Mouse (Mus musculus) B cell, adult 2 months (primary cell): ENCODE data around the gene Gm21985.
"Not testable (repeated sequence)": the region's sequence is repeated elsewhere in the genome, so short reads cannot be mapped to it uniquely, and the experiment has no call there.

Experiments used
- DNase-seq, 2 experiments: peaks; one replicate each; pipeline ENCODE4 v3.0.0; 2022

The Gm21985 gene

DNA sequence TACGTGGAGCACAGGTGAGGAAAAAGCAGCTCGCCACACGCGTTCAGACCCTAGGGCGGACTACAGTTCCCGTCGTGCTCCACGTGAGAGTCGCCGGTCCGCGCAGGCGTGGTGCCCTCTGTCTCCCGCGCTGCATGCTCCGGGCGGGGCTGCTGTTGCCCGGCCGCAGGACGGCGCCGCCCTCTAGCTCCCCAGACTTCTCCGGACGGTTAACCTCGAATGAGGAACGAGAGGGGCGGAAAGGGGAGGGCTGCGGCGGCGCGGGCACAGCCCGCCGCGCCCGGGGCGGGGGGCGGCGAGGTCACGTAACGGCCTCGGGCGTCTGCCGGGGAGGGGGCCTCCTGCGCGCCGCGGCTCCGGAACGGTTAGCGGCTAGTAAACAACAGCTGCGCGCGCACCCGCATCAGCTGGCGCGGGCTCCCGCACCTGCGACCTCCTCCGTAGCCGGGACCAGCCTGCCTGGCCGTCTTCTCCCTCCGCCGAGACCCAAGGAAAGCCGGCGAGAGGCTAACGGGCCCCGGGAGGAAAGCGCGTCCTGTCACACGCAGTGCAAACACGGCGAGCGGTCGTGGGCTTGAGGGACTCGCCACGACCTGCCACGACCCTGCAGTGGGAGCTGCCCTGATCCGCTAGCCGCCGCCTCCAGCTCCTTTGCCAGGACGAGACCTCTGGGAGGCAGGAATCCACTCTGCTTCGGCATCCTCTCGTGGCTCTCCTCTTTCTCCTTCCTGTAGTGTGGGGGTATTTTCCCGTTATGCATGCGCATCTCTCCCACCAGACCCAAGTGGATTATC, 469 bp upstream of the Gm21985 start, which contains the start of gene Slc12a6:
TSS of gene Slc12a6 (plus strand) at position 378 of the 794 bp plus-strand sequence.
- peak; percentile 93 to 94 for DNase-seq

DNA sequence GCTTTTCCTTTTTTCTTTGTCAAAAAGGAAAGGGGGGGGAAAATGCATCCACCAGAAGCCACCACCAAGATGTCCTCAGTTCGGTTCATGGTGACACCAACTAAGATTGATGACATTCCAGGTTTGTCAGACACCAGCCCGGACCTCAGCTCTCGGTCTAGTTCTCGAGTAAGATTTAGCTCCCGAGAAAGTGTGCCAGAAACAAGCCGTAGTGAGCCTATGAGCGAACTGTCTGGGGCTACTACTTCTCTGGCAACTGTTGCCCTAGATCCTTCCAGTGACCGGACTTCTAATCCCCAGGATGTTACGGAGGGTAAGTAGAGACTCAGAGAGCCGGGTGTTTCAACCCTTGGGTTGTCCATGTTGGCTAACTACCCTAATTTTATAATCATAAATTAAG, 666 bp downstream of the Gm21985 start:
- DNase-seq = peak; percentile 54 to 58

DNA sequence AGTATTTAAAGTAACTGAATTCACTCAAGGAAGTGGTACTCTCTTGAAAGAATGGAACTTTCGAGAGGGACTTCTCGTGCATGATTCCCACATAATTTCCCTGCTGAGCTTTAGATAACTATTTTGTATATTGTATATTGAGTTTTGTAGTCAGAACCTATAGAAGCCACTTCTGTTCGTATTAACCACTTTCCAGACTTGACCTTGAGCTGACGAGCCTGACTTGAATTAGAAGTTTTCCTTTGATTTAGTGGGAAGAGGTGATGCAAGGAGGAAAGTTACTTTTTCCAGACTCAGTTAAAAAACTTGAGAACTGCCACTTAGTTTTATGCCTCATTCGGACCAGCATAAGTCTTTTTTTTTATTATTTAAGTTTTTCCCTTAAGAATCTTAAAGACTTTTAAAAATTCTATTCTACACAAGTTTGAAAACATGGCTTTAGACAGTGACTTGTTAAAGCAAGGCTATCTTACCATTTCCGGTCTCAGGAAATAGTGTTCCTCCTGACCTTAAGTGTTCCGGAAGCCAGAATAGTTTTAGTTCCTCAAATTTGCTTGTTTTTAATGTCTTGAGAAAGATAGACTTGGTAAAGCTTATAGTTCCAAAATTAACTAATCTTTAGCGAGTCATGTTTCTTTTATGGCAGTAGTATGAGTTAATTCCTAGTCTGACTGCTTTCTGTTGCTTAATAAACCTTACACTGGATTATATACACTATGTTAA, 1.6 kb downstream of the Gm21985 start:
- DNase-seq = peak in 1 of 2 experiments; percentile 47

DNA sequence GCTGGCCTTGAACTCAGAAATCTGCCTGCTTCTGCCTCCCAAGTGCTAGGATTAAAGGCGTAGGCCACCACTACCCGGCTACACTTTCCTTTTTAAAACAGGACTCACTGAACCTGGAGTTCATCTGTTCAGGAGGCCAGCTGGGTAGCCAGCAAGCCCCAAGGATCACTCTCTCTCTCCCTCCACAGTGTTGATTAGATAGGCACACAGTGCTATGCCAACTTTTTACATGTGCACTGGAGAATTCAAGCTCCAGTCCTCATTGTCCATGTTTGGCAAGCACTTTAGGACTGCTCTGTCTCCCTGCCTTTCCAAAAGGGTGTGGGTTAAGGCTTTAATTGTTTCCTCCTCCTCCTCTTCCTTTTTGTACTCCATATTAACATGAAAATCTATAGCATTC, 3.9 kb downstream of the Gm21985 start:
- DNase-seq = no peak

DNA sequence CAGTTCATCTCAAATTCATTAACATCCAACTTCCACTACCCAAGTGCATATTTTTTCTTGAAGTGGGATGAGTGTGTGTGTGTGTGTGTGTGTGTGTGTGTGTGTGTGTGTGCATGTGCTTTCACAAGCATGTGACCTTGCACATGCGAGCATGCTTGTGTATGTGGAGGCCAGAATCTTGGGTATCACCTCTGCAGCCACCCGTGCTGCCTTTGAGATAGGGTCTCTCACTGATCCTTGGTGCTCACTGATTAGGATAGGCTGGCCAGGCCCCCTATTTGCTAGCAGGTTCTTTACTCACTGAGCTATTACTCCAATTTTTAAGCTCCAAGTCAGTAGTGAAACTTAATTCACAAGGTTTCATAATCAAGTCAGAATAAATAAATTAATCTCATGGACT, 6.8 kb downstream of the Gm21985 start:
- no peak for DNase-seq

DNA sequence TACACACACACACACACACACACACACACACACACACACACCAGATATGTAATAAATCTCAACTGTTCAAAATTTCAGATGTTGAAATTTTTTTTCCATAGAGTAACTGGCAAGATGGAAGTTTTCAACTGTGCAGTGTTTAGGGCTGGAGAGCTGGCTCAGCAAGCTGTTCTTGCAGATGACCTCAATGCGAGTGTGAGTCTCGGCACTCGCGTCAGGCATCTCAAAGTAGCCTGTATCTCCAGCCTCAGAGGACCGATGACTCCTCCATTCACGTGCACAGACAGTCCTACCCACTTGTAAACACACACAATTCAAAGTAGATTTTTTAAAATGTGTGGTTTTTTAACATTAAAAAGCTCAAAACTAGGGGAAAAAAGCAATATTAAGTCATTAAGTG, 7.4 kb downstream of the Gm21985 start:
- DNase-seq = no peak

DNA sequence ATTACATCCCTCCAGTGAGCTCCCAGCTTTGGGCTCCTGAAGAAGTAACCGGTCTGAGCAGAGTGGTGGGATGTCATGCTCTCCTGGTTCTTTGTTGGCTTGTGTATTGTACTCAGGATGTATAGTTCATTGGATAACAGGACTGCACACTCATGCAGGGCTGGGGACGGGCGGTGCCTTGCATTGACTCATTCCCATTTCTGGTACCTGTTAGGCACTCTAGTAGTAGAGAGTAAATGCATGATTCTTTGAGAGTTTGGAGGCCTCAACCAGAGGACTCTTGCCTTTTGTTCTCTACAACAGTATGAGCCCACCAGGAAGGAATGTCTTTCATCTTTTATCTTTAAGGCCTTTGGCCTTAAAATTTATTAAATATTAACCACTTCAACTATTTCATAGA, 10.8 kb downstream of the Gm21985 start:
- no peak for DNase-seq

DNA sequence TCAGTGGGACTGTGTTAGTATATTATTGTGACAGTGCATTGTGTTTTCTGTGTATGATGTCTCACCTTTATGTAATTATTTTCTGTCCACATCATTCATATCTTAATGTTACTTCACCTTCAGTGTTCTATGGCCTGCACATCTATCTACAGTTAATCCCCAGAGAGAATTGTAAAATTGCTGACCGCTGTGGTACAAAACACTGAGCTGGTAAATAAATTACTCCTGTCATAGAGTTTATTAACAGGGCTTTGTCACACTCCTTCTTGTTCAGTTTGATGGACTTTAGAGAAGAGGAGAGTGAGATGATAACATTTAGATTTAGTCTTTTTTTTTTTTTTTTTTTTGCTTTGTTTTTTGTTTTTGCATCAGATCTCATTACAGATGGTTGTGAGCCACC, 16.7 kb downstream of the Gm21985 start:
- no peak for DNase-seq

DNA sequence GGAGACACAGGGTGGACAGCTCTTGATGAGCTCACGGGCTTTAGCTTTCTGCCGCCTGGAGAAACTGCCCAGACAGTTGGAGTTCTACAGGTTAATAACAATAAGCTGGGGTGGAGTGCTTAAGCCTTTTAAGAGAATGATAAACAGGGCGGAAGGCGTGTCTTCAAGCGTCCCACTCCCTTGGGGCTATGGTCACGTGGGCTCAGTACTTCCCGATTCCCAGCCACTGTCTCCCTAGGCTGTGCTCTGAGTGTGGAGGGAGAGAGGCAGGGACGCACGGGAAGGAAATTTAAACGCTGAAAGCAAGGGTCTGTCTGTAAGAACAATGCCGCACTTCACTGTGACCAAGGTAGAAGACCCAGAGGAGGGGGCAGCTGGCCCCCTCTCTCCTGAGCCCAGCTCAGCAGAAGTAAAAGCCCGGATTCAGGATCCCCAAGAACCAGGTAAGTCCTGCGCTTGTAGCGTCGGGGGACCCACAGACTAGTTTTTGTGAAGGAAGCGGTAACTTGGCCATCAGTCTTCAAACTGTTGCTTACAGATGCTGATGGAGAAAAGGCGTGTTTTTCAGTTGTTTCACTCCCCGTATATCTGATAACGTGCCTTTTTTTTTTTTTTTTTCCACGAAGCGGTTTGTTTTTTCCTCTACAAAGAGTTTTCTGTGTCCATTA, 18.4 kb downstream of the Gm21985 start:
- no peak for DNase-seq

DNA sequence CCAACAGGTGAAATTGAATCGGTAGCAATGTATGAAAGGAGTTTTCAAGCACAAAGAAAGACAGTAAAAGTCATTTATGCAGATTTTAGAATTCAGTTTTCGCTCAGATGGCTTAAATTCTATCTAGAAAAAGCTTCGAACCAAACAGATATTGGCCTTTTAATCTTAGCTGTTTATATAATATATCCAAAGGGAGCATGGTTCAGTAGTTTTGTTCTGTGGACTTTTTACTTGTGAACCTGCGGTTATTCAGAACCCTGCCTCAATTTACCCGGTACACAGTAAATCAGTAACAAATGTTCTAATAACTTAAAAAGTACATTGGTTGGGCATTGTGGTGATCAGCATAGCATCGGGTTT, 18.9 kb downstream of the Gm21985 start:
- no peak for DNase-seq

DNA sequence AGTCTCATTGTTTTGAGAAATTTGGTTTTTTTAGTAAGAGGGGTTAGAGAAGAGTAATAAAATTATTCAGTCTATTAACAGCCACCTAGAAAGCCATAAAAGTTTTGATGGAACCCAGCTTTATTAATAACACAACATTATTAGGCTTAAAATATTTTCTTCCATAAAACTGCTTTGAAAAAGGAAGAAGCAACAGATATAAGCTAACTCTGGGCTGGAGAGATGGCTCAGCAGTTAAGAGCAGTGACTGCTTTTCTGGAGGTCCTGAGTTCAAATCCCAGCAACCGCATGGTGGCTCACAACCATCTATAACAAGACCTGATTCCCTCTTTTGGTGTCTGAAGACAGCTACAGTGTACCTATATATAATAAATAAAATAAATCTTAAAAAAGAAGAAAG, 19.9 kb downstream of the Gm21985 start:
- not testable (repeated sequence) for DNase-seq

DNA sequence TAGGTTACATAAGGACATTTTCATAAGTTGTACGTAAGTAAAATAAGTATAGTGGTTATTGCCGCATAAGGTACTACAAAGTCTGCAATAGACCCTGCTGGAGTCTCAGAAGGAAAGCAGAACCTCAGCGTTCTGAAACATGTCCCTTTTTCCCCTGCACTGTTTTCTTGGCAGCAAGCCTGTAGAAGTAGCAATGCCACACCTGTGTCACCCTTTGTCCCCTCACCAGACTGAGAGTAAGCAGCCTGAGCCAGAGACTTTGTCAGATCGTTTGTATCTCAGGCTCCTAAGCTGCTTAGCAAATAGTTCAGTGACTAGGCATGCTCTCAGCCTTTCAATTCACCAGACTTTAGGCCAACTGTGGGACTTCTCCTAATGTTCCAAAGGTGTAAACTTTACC, 20.9 kb downstream of the Gm21985 start:
- DNase-seq = no peak

DNA sequence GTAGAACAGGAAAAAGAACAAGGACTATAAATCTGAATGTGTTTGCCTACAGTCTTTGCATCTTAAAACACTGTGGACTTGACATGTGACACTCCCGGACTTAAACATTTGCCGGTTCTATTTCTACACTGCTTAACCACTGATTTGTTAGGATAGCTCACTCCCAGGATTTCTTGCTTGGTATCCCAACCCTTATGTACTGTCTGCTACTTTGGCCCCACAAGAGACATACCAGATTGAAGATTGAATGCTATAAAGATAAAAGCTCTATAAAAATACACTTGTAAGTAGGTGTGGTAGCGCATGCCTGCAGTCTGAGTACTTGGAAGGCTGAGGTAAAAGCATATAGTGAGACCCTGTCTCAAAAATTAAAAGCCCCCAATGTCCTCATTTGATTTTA, 23.4 kb downstream of the Gm21985 start:
- no peak for DNase-seq

DNA sequence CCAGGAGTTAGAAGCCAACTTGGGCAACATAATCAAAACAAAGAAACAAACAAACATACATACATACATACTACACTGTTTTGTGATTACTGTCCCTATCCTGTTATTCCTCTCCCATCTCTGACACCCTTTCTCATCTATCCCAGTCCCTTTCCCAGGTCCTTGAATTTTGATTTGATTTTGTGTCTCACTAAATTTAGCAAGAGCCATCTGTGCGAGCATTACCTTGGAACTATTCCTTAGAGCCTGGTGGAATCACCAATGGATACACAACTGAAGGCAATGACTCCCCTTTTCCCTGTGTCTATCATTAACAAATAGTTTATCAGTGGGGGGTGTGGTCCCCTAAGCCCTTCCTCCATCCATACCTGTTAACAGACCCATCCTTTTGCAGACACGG, 26.7 kb downstream of the Gm21985 start:
- no peak for DNase-seq

DNA sequence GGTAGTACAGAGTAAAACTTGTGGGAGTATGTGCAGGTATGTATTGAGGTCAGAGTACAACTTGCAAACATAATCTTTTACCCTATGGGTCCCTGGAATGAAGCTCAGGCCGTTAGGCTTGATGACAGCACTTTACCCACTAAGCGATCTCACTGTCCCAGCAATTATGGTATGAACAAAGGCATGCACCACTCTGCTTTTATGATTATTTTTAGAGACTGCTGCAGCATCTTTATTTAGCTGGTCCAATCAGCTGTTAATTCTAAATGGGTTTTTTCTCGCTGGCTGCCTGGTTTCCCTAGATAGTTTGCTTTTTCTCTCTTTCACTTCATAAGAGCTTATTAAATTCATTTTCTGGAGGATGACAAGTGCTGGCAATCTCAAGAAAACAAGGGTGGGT, 30.1 kb downstream of the Gm21985 start:
- no peak for DNase-seq

DNA sequence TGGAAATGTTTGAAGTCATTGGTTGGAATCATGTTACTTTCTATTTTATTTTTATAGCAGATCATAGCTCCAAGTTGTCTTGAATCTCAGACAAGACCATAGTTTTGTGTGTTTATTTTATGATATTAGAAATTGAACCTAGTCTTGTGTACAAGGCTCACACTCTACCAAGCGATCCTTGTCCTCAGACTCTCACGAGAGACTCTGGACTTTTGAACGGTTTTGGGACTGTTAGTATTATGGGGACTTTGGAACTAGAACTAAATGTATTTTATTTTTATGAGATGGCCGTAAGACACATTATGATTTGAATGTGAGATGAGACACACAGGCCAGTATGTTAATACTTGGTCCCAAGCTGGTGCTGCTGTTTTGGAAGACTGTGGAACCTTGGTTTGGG, 32.1 kb downstream of the Gm21985 start:
- DNase-seq = no peak

DNA sequence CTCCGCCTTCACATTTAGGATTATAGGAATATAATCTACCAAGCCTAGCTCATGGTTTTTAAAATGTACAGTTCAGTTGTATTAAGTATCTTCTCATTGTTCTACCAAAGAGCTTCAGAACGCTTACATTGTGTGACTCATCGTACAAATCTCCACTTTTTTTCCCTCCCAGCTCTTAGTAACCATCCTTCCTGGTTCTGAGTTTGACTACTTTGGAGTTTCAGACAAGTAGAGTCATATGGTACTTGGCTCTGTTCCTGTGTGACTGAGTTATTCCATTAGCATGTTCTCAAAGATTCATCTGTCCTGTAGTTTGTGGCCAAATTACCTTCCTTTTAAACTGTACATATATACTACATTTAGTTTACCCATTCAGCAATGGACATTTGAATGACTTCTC, 42.6 kb downstream of the Gm21985 start:
- DNase-seq = no peak

DNA sequence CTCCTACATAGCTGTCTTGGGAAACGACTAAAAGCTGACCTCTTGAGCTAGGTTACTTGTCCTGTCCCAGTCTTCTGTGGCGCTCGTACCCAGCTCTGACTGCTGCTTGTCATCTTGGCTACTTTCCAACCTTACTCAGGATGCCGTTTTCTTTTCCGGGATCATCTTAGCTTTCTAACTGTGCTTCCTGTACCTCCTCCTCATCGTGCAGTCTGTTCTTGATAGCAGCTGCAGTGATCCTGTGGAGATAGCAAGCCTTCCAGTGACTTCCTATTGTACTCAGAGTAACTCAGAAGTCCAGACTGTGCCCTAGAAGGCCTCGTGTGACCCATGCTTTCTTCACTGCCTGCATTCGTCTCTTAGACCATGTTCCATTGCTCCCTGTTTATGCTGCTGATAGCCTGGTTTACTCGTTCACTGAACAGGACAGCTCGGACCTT, 43.1 kb downstream of the Gm21985 start:
- no peak for DNase-seq

DNA sequence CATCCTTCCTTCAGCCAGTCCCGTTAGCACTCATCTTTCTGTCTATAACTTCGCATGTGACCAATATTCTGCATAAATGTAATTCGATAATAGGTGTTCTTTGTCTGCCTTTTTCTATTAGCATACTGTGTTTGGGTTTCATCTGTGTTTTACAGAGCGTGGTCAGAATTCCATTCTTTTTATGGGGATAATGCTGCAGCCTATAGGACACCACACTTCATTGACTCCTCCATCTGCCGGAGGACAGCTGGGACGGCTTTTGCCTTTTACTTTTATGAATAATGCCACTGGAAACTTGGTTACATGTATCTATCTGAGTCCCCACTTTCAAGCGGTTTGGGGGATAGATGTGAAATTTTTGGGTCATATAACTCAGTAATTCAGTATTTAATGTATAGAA, 49.5 kb downstream of the Gm21985 start:
- DNase-seq = no peak

DNA sequence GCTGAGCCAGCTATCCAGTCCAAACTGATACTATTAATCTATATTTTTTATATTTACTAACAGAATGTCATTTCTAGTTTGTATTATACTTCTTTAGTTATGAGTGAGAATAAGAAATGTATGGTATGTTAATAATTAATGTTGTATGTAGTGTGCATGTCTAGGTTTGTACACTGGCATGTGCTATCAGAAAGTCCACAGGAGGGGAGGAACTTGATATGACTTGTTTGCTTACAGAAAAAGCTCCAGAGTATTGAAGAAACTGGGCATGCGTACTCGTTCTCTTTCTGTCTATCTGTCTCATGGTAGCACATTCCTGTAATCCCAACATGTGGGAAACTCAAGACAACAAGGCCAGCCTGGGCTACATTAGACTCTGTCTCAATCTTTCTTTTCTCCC, 52.1 kb downstream of the Gm21985 start:
- no peak for DNase-seq

DNA sequence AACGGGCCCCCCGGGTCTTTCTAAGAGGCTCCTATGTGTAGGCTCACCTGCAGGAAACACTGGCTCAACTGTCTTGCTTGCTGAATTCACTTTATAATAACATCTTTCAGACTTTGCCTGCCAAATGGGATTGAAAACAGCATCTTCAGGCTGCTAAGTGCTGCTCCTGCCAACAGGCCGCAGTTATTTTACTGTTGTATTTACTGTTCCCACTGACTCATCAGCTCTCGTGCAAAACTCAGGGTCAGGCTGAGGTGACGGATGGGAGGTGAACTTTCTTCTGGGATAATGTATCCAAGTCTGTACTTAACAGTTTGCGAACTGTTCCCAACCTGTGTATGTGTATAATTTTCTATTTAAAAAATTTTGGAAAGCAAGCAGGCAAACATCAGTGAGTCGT, 52.8 kb downstream of the Gm21985 start:
- no peak for DNase-seq

DNA sequence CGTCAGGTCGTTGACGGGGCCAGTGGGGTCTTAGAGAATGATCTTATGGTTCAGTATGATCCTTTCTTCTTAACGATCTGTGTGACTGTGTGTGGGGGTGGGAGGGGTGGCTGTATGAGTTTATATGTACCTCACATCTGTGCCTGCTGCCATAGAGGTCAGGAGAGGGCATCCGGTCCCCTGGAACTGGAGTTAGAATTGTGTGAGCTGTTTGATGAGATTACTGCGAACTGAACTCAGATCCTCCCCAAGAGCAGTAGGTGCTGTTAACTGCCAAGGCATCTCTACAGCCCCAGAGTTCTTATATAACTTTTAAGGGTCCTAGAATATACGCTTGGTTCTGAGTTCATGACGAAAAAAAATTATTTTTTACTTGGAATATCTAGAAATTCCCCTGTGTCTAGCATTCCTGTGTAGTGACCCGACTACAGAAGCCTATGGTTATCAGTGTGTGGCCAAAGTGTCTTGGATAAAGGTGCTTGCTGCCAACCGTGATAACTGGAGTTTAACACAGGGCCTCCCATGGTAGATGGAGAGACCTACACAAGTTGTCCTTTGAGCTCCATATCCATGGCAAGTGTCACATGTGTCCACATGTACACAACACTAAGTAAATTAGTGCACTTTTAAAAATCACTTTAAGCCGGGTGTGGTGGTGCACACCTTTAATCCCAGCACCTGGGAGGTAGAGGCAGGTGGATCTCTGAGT, 62.1 kb downstream of the Gm21985 start:
- no peak for DNase-seq
